Mouse (Mus musculus): Measurements from ENCODE around the gene Tas2r108. TPM values are rescaled to one million over a fixed set of nuclear protein-coding genes. Genes with fewer than 3 reads are reported as not detected.

Tas2r108 gene
- polyA plus RNA-seq, 1 experiment: not detected

DNA sequence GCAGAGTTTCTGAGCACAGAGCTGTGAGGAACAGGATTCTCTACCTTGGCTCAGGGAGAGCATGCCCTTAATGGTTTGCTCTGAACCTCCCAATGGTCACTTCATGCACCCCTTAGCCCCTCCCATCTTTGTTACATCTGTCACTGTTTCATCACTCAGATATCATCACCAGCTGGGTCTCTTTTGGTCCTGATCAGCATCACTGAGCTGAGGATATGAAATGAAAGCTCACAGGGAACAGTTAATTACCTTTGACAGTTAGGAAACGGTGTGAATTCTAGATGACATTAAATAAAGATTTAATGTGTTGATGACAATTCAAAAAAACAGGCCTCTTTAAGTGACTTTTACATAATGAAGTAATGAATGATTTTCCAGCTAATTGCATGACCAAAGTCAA is 26.1 kb downstream of the Tas2r108 start, which contains the start of gene Prss37:
TSS of gene Prss37 (minus strand) at position 101 of the 400 bp plus-strand sequence.
- H3K4me3 ChIP-seq (ENCODE audit: insufficient read depth, low read length): no peak within 1 kb of the TSS
- TF ChIP-seq POLR2A (IDR thresholded peaks at IDR 0.05; ENCODE audit: extremely low read depth, insufficient read depth, low read length): no peak
- no peak for TF ChIP-seq CTCF (IDR thresholded peaks at IDR 0.05; ENCODE audit: extremely low read depth, insufficient read depth, low read length)
- no peaks in the 10 kb centered on the region for H3K4me1 ChIP-seq (ENCODE audit: control insufficient read depth, insufficient read depth, low read length)

More for the DNA sequence above, 26.1 kb downstream of the Tas2r108 start, which contains the start of gene Prss37:
- no peak within 1 kb of the TSS for H3K27ac ChIP-seq (ENCODE audit: insufficient read depth, low read length)

Other genes starting within 250 kb of the Tas2r108 start
- gene Agk, start 168.4 kb upstream of the Tas2r108 start, polyA plus RNA-seq (2012; rRNA removed): 38.1 and 40.8 TPM in 2 replicates
- gene E330009J07Rik, start 57.4 kb upstream of the Tas2r108 start, polyA plus RNA-seq (2012; rRNA removed): 34.9 and 36.6 TPM in 2 replicates
- gene Wee2, start 54.4 kb upstream of the Tas2r108 start, polyA plus RNA-seq (2012; rRNA removed): 0.11 and 0.17 TPM in 2 replicates
- 40.4 and 41.9 TPM in 2 replicates for gene Ssbp1, start 22.2 kb upstream of the Tas2r108 start, polyA plus RNA-seq (2012; rRNA removed)
- 0.19 TPM in 1 of 2 replicates, not detected in the other for gene Tas2r137, start 2.3 kb upstream of the Tas2r108 start, polyA plus RNA-seq (2012; rRNA removed)
- gene Prss37, start 26.0 kb downstream of the Tas2r108 start, polyA plus RNA-seq (2012; rRNA removed): not detected in 2 replicates
- gene Olfr461, start 61.5 kb downstream of the Tas2r108 start, polyA plus RNA-seq (2012; rRNA removed): not detected in 2 replicates
- gene Olfr460, start 76.0 kb downstream of the Tas2r108 start, polyA plus RNA-seq (2012; rRNA removed): 0.13 and 0.17 TPM in 2 replicates
- 3.0 and 3.9 TPM in 2 replicates for gene Clec5a, start 92.3 kb downstream of the Tas2r108 start, polyA plus RNA-seq (2012; rRNA removed)
- gene Tas2r138, start 119.8 kb downstream of the Tas2r108 start, polyA plus RNA-seq (2012; rRNA removed): not detected in 2 replicates
- gene Mgam, start 135.3 kb downstream of the Tas2r108 start, polyA plus RNA-seq (2012; rRNA removed): 0.06 TPM in 1 of 2 replicates, not detected in the other